ENCODE assay signal across 17 mouse cellular contexts in genomic region chr3:55751363-55751762, GRCm38 (mm10). TPM values are rescaled to one million over a fixed set of nuclear protein-coding genes. Genes with fewer than 3 reads are reported as not detected.
DNase-seq lines count a peak whose midpoint lies in the region; ATAC-seq and TF ChIP-seq lines count a peak whose summit lies in the region.
"Had no signal": no experiment of that assay in that cellular context is flagged by ENCODE, and none has a peak within 500 bp of the region (broad histone marks: within the 10 kb centered on the region; RNA-seq: fewer than 3 reads in every experiment).

No protein-coding gene starts in this region.

- TF ChIP-seq POLR2A in brain, embryonic 14.5 days (IDR thresholded peaks at IDR 0.05; ENCODE audit: borderline replicate concordance, extremely low read depth, insufficient read depth, insufficient read length, poor library complexity, severe bottlenecking), result no peak

- WGBS in forebrain, embryonic 16.5 days, result 10% methylated on average over 5 of the region's 5 CpGs
- 13% methylated on average over 5 of the region's 5 CpGs for whole genome bisulfite sequencing in forebrain, postnatal 0 days
- 76% methylated on average over 5 of the region's 5 CpGs for WGBS in hindbrain, embryonic 10.5 days
- WGBS in midbrain, embryonic 16.5 days, result 18% methylated on average over 5 of the region's 5 CpGs

- no peaks in the 10 kb centered on the region for H3K9me3 ChIP-seq in forebrain, embryonic 16.5 days (ENCODE audit: control insufficient read depth, low read length)
- H3K9me3 ChIP-seq in forebrain, postnatal 0 days (ENCODE audit: low read length), result no peaks in the 10 kb centered on the region
- no peaks in the 10 kb centered on the region for H3K9me3 ChIP-seq in hindbrain, embryonic 10.5 days
- no peaks in the 10 kb centered on the region for H3K9me3 ChIP-seq in midbrain, embryonic 16.5 days (replicated peaks; ENCODE audit: control insufficient read depth, low read length, poor library complexity, severe bottlenecking)
- H3K9me3 ChIP-seq: liver, embryonic 12.5 days; megakaryocyte, embryonic 14.5 days; neural tube, embryonic 12.5 days had no signal

- H3K4me2 ChIP-seq in forebrain, embryonic 16.5 days (ENCODE audit: low read length), result no peak overlapping the region
- no peak overlapping the region for H3K4me2 ChIP-seq in forebrain, postnatal 0 days (ENCODE audit: low read depth)
- H3K4me2 ChIP-seq in midbrain, embryonic 16.5 days (ENCODE audit: low read length), result no peak overlapping the region
- H3K4me2 ChIP-seq: heart, embryonic 11.5 days; liver, embryonic 12.5 days; neural tube, embryonic 12.5 days had no signal

- no peaks in the 10 kb centered on the region for H3K36me3 ChIP-seq in forebrain, embryonic 16.5 days (ENCODE audit: control insufficient read depth, insufficient read depth)
- no peaks in the 10 kb centered on the region for H3K36me3 ChIP-seq in forebrain, postnatal 0 days (ENCODE audit: insufficient read depth)
- no peaks in the 10 kb centered on the region for H3K36me3 ChIP-seq in hindbrain, embryonic 10.5 days
- H3K36me3 ChIP-seq in midbrain, embryonic 16.5 days (ENCODE audit: control insufficient read depth, insufficient read depth, low read length), result no peaks in the 10 kb centered on the region
- H3K36me3 ChIP-seq: liver, embryonic 12.5 days; neural tube, embryonic 12.5 days had no signal

- peak; percentile 47 for ATAC-seq in forebrain, embryonic 16.5 days
- no peak for ATAC-seq in forebrain, postnatal 0 days
- no peak for ATAC-seq in midbrain, embryonic 16.5 days
- ATAC-seq: liver, embryonic 12.5 days had no signal

- H3K4me3 ChIP-seq in forebrain, embryonic 16.5 days (replicated peaks; ENCODE audit: low read length), result no peak overlapping the region
- no peak overlapping the region for H3K4me3 ChIP-seq in forebrain, postnatal 0 days (ENCODE audit: low read depth, low read length)
- H3K4me3 ChIP-seq in hindbrain, embryonic 10.5 days, result no peak overlapping the region
- no peak overlapping the region for H3K4me3 ChIP-seq in midbrain, embryonic 16.5 days (ENCODE audit: low read depth, low read length)
- H3K4me3 ChIP-seq: liver, embryonic 12.5 days; megakaryocyte, embryonic 14.5 days; neural tube, embryonic 12.5 days had no signal

- peaks cover 27% of the 10 kb centered on the region for H3K4me1 ChIP-seq in forebrain, embryonic 16.5 days (replicated peaks; ENCODE audit: control insufficient read depth, insufficient read depth, low read length)
- peaks cover 14% of the 10 kb centered on the region; the same call in 1 of the 2 replicates for H3K4me1 ChIP-seq in forebrain, postnatal 0 days (ENCODE audit: insufficient read depth)
- H3K4me1 ChIP-seq in hindbrain, embryonic 10.5 days (replicated peaks), result peaks cover 43% of the 10 kb centered on the region
- peaks cover 36% of the 10 kb centered on the region for H3K4me1 ChIP-seq in midbrain, embryonic 16.5 days (ENCODE audit: control insufficient read depth, insufficient read depth, low read length)
- H3K4me1 ChIP-seq: liver, embryonic 12.5 days; megakaryocyte, embryonic 14.5 days had no signal

- peaks cover 32% of the 10 kb centered on the region for H3K27me3 ChIP-seq in forebrain, embryonic 16.5 days (replicated peaks; ENCODE audit: control insufficient read depth, insufficient read depth, low read length)
- no peaks in the 10 kb centered on the region for H3K27me3 ChIP-seq in forebrain, postnatal 0 days (ENCODE audit: insufficient read depth, low read length)
- peaks cover 21% of the 10 kb centered on the region for H3K27me3 ChIP-seq in hindbrain, embryonic 10.5 days (ENCODE audit: insufficient read depth, poor library complexity, severe bottlenecking)
- no peaks in the 10 kb centered on the region for H3K27me3 ChIP-seq in midbrain, embryonic 16.5 days (ENCODE audit: control insufficient read depth, insufficient read depth, low read depth, low read length)
- H3K27me3 ChIP-seq: liver, embryonic 12.5 days; neural tube, embryonic 12.5 days had no signal

- H3K9ac ChIP-seq in forebrain, embryonic 16.5 days (replicated peaks; ENCODE audit: low read depth, low read length), result no peak overlapping the region
- H3K9ac ChIP-seq in forebrain, postnatal 0 days, result no peak overlapping the region
- H3K9ac ChIP-seq in midbrain, embryonic 16.5 days (ENCODE audit: low read depth, low read length), result no peak overlapping the region; the same call in 1 of the 2 replicates
- H3K9ac ChIP-seq: liver, embryonic 12.5 days; neural tube, embryonic 12.5 days had no signal

- TF ChIP-seq CTCF in forebrain, postnatal 0 days (IDR thresholded peaks at IDR 0.05; ENCODE audit: low read depth), result no peak
- no peak for TF ChIP-seq CTCF in brain, embryonic 14.5 days (IDR thresholded peaks at IDR 0.05; ENCODE audit: borderline replicate concordance, extremely low read depth, insufficient read depth, insufficient read length)

- DNase-seq in forebrain, postnatal 0 days, result no peak
- peak; percentile 91 for DNase-seq in brain, embryonic 14.5 days (ENCODE audit: low read depth)
- no peak for DNase-seq in hindbrain, embryonic 10.5 days (ENCODE audit: low spot score)
- DNase-seq in c-Kit-positive CD71-positive TER-119-positive erythroid progenitor cells, embryonic 14.5 days (ENCODE audit: low spot score), result no peak
- DNase-seq in lung, postnatal 36 days, result no peak
- DNase-seq: adrenal gland, postnatal 14 days; gastrocnemius, postnatal 14 days; heart, postnatal 4 days; kidney, adult 8-10 months had no signal

- H3K27ac ChIP-seq in forebrain, embryonic 16.5 days (ENCODE audit: low read length), result no peak overlapping the region
- H3K27ac ChIP-seq in forebrain, postnatal 0 days (ENCODE audit: low read depth, low read length), result no peak overlapping the region
- H3K27ac ChIP-seq in hindbrain, embryonic 10.5 days, result peak overlapping the region; percentile 30; the same call in 1 of the 2 replicates
- peak overlapping the region; percentile 50 for H3K27ac ChIP-seq in midbrain, embryonic 16.5 days (ENCODE audit: low read length)
- H3K27ac ChIP-seq: liver, embryonic 12.5 days; neural tube, embryonic 12.5 days had no signal

RNA-seq across cellular contexts. Expression of gene Mab21l1, which starts 30.9 kb away (rescaled TPM):
- polyA plus RNA-seq in forebrain, embryonic 16.5 days (2015; fragmentation: Nextera tagmentation; extraction: Ambion mirVana), result 17.5 and 32.2 TPM in 2 replicates
- total RNA-seq in forebrain, postnatal 0 days (2014; rRNA removed), result 8.9 and 16.9 TPM in 2 replicates
- 10.0 and 13.5 TPM in 2 replicates for polyA plus RNA-seq in forebrain, postnatal 0 days (2015; fragmentation: Nextera tagmentation; extraction: Ambion mirVana)
- polyA plus RNA-seq in brain, embryonic 14.5 days (2012; rRNA removed), result 49.1 and 90.4 TPM in 2 replicates
- 26.8 and 57.6 TPM in 2 replicates for polyA plus RNA-seq in hindbrain, embryonic 10.5 days (2016; fragmentation: Nextera tagmentation; extraction: Ambion mirVana)
- polyA plus RNA-seq in midbrain, embryonic 16.5 days (2015; fragmentation: Nextera tagmentation; extraction: Ambion mirVana), result 136 and 156 TPM in 2 replicates
- total RNA-seq: MEL had no signal
- polyA plus RNA-seq: testis, adult 2 months had no signal

Comparison
In these comparisons a context has a peak if more than half of its experiments do, and no peak if none do; other contexts are left out.
1. H3K27ac ChIP-seq: peak in hindbrain, embryonic 10.5 days (single experiment) and midbrain, embryonic 16.5 days (single experiment); none in forebrain, embryonic 16.5 days (single experiment) and forebrain, postnatal 0 days (single experiment).